Mouse (Mus musculus) kidney, embryonic 15.5 days (tissue): ENCODE data around the gene Gm21679. TPM values are rescaled to one million over a fixed set of nuclear protein-coding genes. Genes with fewer than 3 reads are reported as not detected.
"Not testable (repeated sequence)": the region's sequence is repeated elsewhere in the genome, so short reads cannot be mapped to it uniquely, and the experiment has no call there.

ENCODE experiments used
- ATAC-seq: fragments of 200-750 bp; cut with Nextera tagmentation; replicated peaks from 2 replicates; pipeline ENCODE4 v1.8.0; 2017; ENCODE audit warnings: moderate TSS enrichment; ENCODE audit not compliant: low FRiP score
- H3K27ac ChIP-seq: fragments of 300-500 bp; sonication (generic); 2 replicates; pipeline ENCODE4 v1.5.1; 2015; ENCODE audit warnings: mild to moderate bottlenecking, inconsistent platforms
- H3K27me3 ChIP-seq: fragments of 300-500 bp; sonication (generic); 2 replicates; pipeline ENCODE4 v1.6.1; 2015; ENCODE audit warnings: inconsistent platforms
- H3K36me3 ChIP-seq: fragments of 300-500 bp; sonication (generic); 2 replicates; pipeline ENCODE4 v1.6.1; 2015; ENCODE audit warnings: inconsistent platforms
- H3K4me1 ChIP-seq: fragments of 300-500 bp; sonication (generic); 2 replicates; pipeline ENCODE4 v1.6.1; 2015; ENCODE audit warnings: inconsistent platforms
- H3K4me2 ChIP-seq: fragments of 300-500 bp; sonication (generic); 2 replicates; pipeline ENCODE4 v1.6.1; 2015; ENCODE audit warnings: moderate library complexity, mild to moderate bottlenecking, inconsistent platforms
- H3K4me3 ChIP-seq: fragments of 300-500 bp; sonication (generic); replicated peaks from 2 replicates; pipeline ENCODE4 v1.5.1; 2015; ENCODE audit warnings: mild to moderate bottlenecking, inconsistent platforms
- H3K9ac ChIP-seq: fragments of 300-500 bp; sonication (generic); 2 replicates; pipeline ENCODE4 v1.6.1; 2015; ENCODE audit warnings: mild to moderate bottlenecking, inconsistent platforms
- H3K9me3 ChIP-seq: fragments of 300-500 bp; sonication (generic); replicated peaks from 2 replicates; pipeline ENCODE4 v1.6.1; 2016; ENCODE audit warnings: inconsistent platforms
- WGBS: fragments of 180-500 bp; shearing (Covaris S2); methylation state at CpG from one replicate; pipeline ENCODE4 v1.1.7; 2015; ENCODE audit warnings: mixed read lengths; 5-methylcytosine and 5-hydroxymethylcytosine counted together
- polyA plus RNA-seq: library from polyadenylated mRNA; unstranded; fragments of >200 nt; fragmentation: Nextera tagmentation; extraction: Ambion mirVana; gene quantifications from 2 replicates; pipeline ENCODE4 v1.2.1, GENCODE M21; 2015

The Gm21679 gene
- polyA plus RNA-seq, result not detected in 2 replicates

DNA sequence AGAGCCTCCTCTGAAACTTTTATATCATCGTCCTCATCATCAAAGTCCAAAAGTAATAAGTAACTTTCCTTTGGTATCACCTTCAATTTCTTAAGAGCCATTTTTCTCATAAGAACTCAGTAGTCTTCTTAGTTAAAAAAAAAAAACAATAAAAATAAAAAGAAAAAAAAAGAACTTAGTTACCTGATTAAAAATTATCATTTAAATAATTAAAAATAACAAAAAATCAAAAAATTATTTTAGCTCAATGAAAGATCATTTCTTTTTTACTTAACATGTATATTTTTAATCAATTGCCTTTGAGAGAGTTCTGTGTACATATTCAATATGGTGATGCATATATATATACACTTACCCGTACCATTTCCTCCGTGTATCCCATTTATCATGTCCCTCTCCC lies at the start of gene Gm21679:
Gm21679 (minus strand) TSS at position 101 of the 400 bp plus-strand sequence.
- H3K4me2 ChIP-seq, H3K27ac ChIP-seq, H3K4me1 ChIP-seq, ATAC-seq, H3K36me3 ChIP-seq, H3K4me3 ChIP-seq, H3K9me3 ChIP-seq, H3K9ac ChIP-seq, H3K27me3 ChIP-seq: not testable (repeated sequence)
- WGBS, result no CpG with 5 or more reads among the region's 3 CpGs
